9 mouse cellular contexts compared by ENCODE assay signal in genomic region chr5:124598224-124599174, GRCm38 (mm10). TPM values are rescaled to one million over a fixed set of nuclear protein-coding genes. Genes with fewer than 3 reads are reported as not detected.
DNase-seq lines count a peak whose midpoint lies in the region; ATAC-seq and TF ChIP-seq lines count a peak whose summit lies in the region.
"Had no signal": no experiment of that assay in that cellular context is flagged by ENCODE, and none has a peak within 500 bp of the region (broad histone marks: within the 10 kb centered on the region; RNA-seq: fewer than 3 reads in every experiment).

No protein-coding gene starts in this region.

- TF ChIP-seq CTCF in lung, adult 2 months (IDR thresholded peaks at IDR 0.05; ENCODE audit: insufficient read depth, low read length), result no peak

- 6% methylated on average over 30 of the region's 30 CpGs for WGBS in hindbrain, embryonic 10.5 days
- WGBS in lung, adult 2 months, result 8% methylated on average over 30 of the region's 30 CpGs

- peak; percentile 37; the same call in 1 of the 2 replicates for TF ChIP-seq POLR2A in lung, adult 2 months (IDR thresholded peaks at IDR 0.05; ENCODE audit: borderline replicate concordance, extremely low read depth, low read depth, low read length)

- peaks cover 65% of the 10 kb centered on the region for H3K36me3 ChIP-seq in hindbrain, embryonic 10.5 days

- peak; percentile 99 for DNase-seq in R1 (ENCODE audit: low read depth, low spot score)
- DNase-seq in cerebellum, postnatal 25 days, result peak; percentile 90 to 93
- DNase-seq in frontal cortex, postnatal 10 days (ENCODE audit: low spot score in 2 of 2), result peak; percentile 94 to 97
- peak; percentile 95 for DNase-seq in hindbrain, embryonic 10.5 days (ENCODE audit: low spot score)
- peak; percentile 95 to 97 for DNase-seq in layer of hippocampus, adult 8-10 months (ENCODE audit: low spot score in 2 of 2)
- peak; percentile 87 for DNase-seq in lung, adult 2 months
- peak; percentile 94 for DNase-seq in testis, postnatal 10 days (ENCODE audit: low spot score)

- ATAC-seq in neutrophil, adult 5-6 weeks (ENCODE audit: extremely low read depth, insufficient number of reproducible peaks, low FRiP score, poor library complexity, severe bottlenecking), result peak; percentile 74

- peak overlapping the region; percentile 90 for H3K27ac ChIP-seq in hindbrain, embryonic 10.5 days
- H3K27ac ChIP-seq: macrophage had no signal

- H3K4me1 ChIP-seq in hindbrain, embryonic 10.5 days (replicated peaks), result peaks cover 18% of the 10 kb centered on the region
- H3K4me1 ChIP-seq in lung, adult 2 months (ENCODE audit: control insufficient read depth, insufficient read depth, low read length), result 0 out of 2 replicates have a peak, but pooled peaks cover 5% of the 10 kb centered on the region

- H3K9me3 ChIP-seq in hindbrain, embryonic 10.5 days, result no peaks in the 10 kb centered on the region

- no peaks in the 10 kb centered on the region for H3K27me3 ChIP-seq in hindbrain, embryonic 10.5 days (ENCODE audit: insufficient read depth, poor library complexity, severe bottlenecking)

- H3K4me3 ChIP-seq in hindbrain, embryonic 10.5 days, result peak overlapping the region; percentile 98
- H3K4me3 ChIP-seq in lung, adult 2 months (replicated peaks; ENCODE audit: extremely low read depth, low read depth, low read length), result peak overlapping the region; percentile 70

RNA-seq across cellular contexts. Expression of gene Gtf2h3, which starts 19.6 kb away (rescaled TPM):
- polyA plus RNA-seq in hindbrain, embryonic 10.5 days (2016; fragmentation: Nextera tagmentation; extraction: Ambion mirVana), result 81.4 and 98.7 TPM in 2 replicates
- total RNA-seq in layer of hippocampus, adult 8-10 months (2022), result 10 to 100 TPM; 28.9 to 36.7 (median 31.6) TPM
- 20.1 and 30.4 TPM in 2 replicates for polyA plus RNA-seq in lung, adult 2 months (2012; rRNA removed)
- total RNA-seq in neutrophil, adult 5-6 weeks (2017), result 18.7 and 25.5 TPM in 2 replicates

RNA-seq across cellular contexts. Expression of gene Eif2b1, which starts 19.6 kb away (rescaled TPM):
- polyA plus RNA-seq in hindbrain, embryonic 10.5 days (2016; fragmentation: Nextera tagmentation; extraction: Ambion mirVana), result 81.6 and 84.9 TPM in 2 replicates
- total RNA-seq in layer of hippocampus, adult 8-10 months (2022), result 10 to 100 TPM; 34.2 to 36.9 (median 35.2) TPM
- polyA plus RNA-seq in lung, adult 2 months (2012; rRNA removed), result 11.8 and 18.4 TPM in 2 replicates
- total RNA-seq in neutrophil, adult 5-6 weeks (2017), result 24.1 and 24.7 TPM in 2 replicates

RNA-seq across cellular contexts. Expression of gene Atp6v0a2, which starts 29.9 kb away (rescaled TPM):
- 46.7 and 50.6 TPM in 2 replicates for polyA plus RNA-seq in hindbrain, embryonic 10.5 days (2016; fragmentation: Nextera tagmentation; extraction: Ambion mirVana)
- 10 to 100 TPM; 58.9 to 66.3 (median 61.6) TPM for total RNA-seq in layer of hippocampus, adult 8-10 months (2022)
- polyA plus RNA-seq in lung, adult 2 months (2012; rRNA removed), result 39.2 and 45.3 TPM in 2 replicates
- 29.8 and 30.4 TPM in 2 replicates for total RNA-seq in neutrophil, adult 5-6 weeks (2017)

RNA-seq across cellular contexts. Expression of gene Ddx55, which starts 45.8 kb away (rescaled TPM):
- polyA plus RNA-seq in hindbrain, embryonic 10.5 days (2016; fragmentation: Nextera tagmentation; extraction: Ambion mirVana), result 19.2 and 19.6 TPM in 2 replicates
- 10 to 100 TPM; 27.5 to 36.8 (median 29.6) TPM for total RNA-seq in layer of hippocampus, adult 8-10 months (2022)
- 11.0 and 12.9 TPM in 2 replicates for polyA plus RNA-seq in lung, adult 2 months (2012; rRNA removed)
- total RNA-seq in neutrophil, adult 5-6 weeks (2017), result 27.7 and 28.2 TPM in 2 replicates

RNA-seq across cellular contexts. Expression of gene Tmed2, which starts 58.0 kb away (rescaled TPM):
- 396 and 457 TPM in 2 replicates for polyA plus RNA-seq in hindbrain, embryonic 10.5 days (2016; fragmentation: Nextera tagmentation; extraction: Ambion mirVana)
- total RNA-seq in layer of hippocampus, adult 8-10 months (2022), result 100 to 1,000 TPM; 100 to 117 (median 109) TPM
- polyA plus RNA-seq in lung, adult 2 months (2012; rRNA removed), result 112 and 149 TPM in 2 replicates
- 321 and 409 TPM in 2 replicates for total RNA-seq in neutrophil, adult 5-6 weeks (2017)

Comparison
In these comparisons a context has a peak if more than half of its experiments do, and no peak if none do; other contexts are left out.
1. Peak in every context shown above with its lines: DNase-seq, ATAC-seq, H3K4me3 ChIP-seq and H3K27ac ChIP-seq.